Comparison of ENCODE assay signal across 15 mouse cellular contexts in the genomic region with DNA sequence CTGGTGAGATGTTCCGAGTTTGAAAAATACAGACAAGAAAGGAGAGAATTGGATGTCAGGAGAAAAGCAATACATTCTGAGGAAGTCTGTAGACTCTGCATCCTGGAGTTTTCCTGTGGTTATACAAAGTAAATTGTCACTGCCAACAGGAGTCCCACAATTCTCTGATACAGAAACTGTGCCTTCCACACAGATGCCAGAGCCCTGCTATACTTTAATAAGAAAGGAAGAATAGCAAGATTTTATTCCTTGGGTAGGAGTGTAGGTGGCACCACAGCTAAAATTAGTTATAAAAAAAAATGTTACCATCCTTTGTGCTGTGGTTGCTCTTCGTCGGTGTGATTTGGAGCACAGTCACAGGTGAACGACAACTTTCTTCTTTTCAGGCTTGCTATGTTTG.
A peak's percentile ranks its signal among the peaks of the same experiment; 100 is the strongest.
DNase-seq lines count a peak whose midpoint lies in the region; TF ChIP-seq lines count a peak whose summit lies in the region.
"Had no signal": no experiment of that assay in that cellular context is flagged by ENCODE, and none has a peak within 500 bp of the region (broad histone marks: within the 10 kb centered on the region; RNA-seq: fewer than 3 reads in every experiment).

No protein-coding gene starts in this region.

- DNase-seq in cerebellum, adult 9-11 months = peak; percentile 9
- no peak for DNase-seq in cerebellum, adult 11 months
- DNase-seq in layer of hippocampus, adult 2 months (ENCODE audit: low spot score in 2 of 2) = no peak
- DNase-seq in layer of hippocampus, postnatal 10 days (ENCODE audit: low spot score in 2 of 2) = no peak
- peak; percentile 82 for DNase-seq in brain, adult 2 months (ENCODE audit: low read depth, low spot score)
- DNase-seq in telencephalon, adult 2 months (ENCODE audit: low read depth, low spot score) = peak; percentile 77
- DNase-seq in B cell, adult 2 months = no peak
- DNase-seq: adrenal gland, postnatal 10 days; embryo, embryonic 11 days had no signal

- no peak overlapping the region for H3K4me3 ChIP-seq in layer of hippocampus, adult 2 months
- H3K4me3 ChIP-seq: embryonic facial prominence, embryonic 15.5 days; erythroblast, embryonic 14.5 days; forebrain, embryonic 15.5 days; heart, embryonic 15.5 days; hindbrain, embryonic 13.5 days had no signal

- peak overlapping the region; percentile 52 for H3K27ac ChIP-seq in layer of hippocampus, adult 2 months
- H3K27ac ChIP-seq: embryonic facial prominence, embryonic 15.5 days; forebrain, embryonic 15.5 days; heart, embryonic 15.5 days; hindbrain, embryonic 13.5 days; hindbrain, postnatal 0 days had no signal

- TF ChIP-seq CTCF in layer of hippocampus, adult 2 months (conservative IDR thresholded peaks at IDR 0.05) = no peak

Comparison
In these comparisons a context has a peak if more than half of its experiments do, and no peak if none do; other contexts are left out.
1. DNase-seq: peak in cerebellum, adult 9-11 months (single experiment), brain, adult 2 months (single experiment) and telencephalon, adult 2 months (single experiment); none in cerebellum, adult 11 months (single experiment), layer of hippocampus, adult 2 months (0 of 2), layer of hippocampus, postnatal 10 days (0 of 2) and B cell, adult 2 months (0 of 2).